Mouse (Mus musculus) cerebellum, adult 9-11 months (tissue): ENCODE measurements around the gene Ms4a15.
A peak's percentile ranks its signal among the peaks of the same experiment; 100 is the strongest.

Experiments
- DNase-seq: peaks from one replicate; pipeline ENCODE4 v3.0.0; 2022

Gene Ms4a15

GRCm38 (mm10) chr19:10959085-10959977 is 33.7 kb downstream of the Ms4a15 start:
- DNase-seq, result peak; percentile 67

DNA sequence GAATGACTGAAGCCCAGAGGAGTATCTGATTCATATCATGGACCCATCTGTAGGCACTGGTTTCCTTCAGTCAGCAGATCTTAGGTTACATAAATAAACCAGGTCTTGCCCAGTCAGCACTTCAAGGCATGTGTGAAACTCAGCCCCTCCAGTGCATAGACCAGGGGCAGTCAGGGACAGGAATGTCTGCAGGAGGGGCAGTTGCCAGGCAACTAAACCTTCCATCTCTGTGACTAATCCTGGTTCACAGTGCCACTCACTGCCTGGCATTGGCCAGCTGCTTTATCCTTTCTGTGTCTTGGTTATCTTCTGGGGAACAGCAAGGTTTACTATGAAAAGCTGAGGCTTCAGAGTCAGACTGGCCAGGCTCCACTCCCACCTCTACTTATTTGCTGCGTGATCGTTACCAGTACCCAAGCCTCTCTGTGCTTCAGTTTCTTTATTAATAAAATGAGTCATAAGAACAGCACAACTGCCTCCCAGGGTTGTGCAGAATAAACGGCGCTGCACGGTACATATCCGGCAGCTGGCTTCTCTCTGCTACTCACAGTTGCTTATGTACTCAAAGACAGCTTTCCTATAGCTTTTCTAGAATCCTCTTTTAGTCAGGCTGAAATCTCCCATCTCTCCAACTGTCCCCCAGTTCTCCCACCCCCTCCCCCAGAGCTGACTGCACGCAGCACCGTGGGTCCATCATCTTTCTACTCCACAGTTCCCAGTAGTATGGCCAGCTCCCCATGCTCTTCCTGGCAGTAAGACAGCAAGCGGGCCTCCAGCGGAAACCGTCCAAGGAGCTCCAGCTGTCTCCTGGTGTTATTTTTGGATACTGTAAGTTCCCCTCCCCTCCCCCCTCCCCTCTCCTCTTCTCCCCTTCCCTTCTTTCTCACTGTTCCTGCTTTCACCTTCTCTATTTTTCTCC is 40.8 kb downstream of the Ms4a15 start:
- DNase-seq, result no peak

DNA sequence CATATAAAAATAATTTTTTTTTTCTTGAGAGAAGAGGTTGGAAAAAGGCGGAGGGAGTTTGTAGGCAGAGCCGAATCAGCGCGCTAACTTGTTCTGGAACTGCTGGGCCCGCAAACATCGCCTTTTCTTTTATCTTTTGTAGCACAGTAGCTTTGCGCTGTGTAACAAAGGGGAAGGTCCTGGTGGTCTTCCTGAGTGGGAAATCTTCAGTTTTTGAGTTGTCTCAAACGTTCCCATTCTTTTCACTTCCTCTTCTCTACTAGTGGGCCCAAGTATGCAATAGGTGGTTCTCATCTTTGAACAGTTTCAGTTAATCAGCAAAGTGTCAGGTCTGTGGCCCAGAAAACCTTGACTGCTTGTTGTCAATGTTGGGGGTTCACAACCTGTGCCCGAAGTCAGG is 43.5 kb downstream of the Ms4a15 start:
- no peak for DNase-seq

GRCm38 (mm10) chr19:10949112-10949511 is 43.9 kb downstream of the Ms4a15 start, which contains the start of gene Ccdc86:
TSS of gene Ccdc86 (minus strand) at chr19:10949266.
- DNase-seq, result peak; percentile 96

DNA sequence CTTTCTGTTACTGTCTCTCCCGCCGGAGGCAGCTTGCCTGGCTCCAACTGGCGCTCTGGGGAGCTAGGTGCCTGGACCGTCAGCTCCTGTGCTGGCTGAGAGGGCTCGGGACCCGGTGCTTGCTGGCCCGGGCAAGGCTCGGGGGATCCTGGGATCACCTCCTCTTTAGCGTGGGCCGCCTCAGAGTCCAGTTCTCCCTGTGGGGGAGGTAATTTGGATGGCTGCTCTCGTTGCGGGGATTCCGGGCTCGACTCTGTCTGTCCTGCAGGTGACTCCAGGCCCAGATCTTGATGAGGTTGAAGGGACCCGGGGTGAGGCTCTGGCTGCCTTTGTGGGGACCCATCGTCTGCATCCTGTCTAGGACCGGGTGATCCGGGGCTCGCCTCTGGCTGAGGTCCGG is 44.6 kb downstream of the Ms4a15 start:
- DNase-seq, result peak; percentile 45

- no peak for DNase-seq
Measured at GRCm38 (mm10) chr19:10947219-10947618, 45.8 kb downstream of the Ms4a15 start.

DNA sequence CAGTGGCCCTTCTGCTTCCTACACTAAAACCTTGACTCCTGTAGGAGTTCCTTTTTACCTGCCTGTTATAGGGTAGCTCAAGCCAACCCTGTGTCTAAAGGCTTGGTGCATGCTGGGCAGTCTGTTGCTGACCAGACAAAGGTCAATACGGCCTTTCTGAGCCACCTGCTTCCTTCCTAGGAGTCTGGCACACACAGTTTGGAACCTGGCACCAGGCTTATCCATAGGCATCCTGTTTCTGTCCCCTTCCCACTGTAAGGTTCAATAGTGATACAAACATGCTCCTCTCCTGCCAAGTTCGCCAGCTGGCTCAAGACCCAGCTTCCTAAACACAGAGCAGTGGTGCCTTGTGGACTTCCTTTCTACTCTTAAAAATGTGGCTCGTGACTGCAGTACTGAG is 46.5 kb downstream of the Ms4a15 start:
- no peak for DNase-seq

- no peak for DNase-seq
Measured at GRCm38 (mm10) chr19:10943955-10944354, 49.1 kb downstream of the Ms4a15 start.

- DNase-seq, result no peak
Measured at GRCm38 (mm10) chr19:10940801-10941457, 52.1 kb downstream of the Ms4a15 start.

DNA sequence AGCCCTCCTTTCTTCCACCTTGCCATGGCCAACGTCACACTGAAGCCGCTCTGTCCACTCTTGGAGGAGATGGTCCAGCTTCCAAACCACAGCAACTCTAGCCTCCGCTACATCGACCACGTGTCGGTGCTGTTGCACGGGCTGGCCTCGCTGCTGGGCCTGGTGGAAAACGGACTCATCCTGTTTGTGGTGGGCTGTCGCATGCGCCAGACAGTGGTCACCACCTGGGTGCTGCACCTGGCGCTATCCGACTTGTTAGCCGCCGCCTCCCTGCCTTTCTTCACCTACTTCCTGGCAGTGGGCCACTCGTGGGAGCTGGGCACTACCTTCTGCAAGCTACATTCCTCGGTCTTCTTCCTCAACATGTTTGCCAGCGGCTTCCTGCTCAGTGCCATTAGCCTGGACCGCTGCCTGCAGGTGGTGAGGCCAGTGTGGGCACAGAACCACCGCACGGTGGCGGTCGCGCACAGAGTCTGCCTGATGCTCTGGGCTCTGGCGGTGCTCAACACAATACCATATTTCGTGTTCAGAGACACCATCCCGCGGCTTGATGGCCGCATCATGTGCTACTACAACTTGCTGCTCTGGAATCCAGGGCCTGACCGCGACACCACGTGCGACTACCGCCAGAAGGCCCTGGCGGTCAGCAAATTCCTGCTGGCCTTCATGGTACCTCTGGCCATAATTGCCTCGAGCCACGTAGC is 52.8 kb downstream of the Ms4a15 start:
- DNase-seq, result peak; percentile 87

GRCm38 (mm10) chr19:10938771-10939170 is 54.3 kb downstream of the Ms4a15 start:
- no peak for DNase-seq

GRCm38 (mm10) chr19:10937110-10937563 is 55.9 kb downstream of the Ms4a15 start, which contains the start of gene Ptgdr2:
TSS of gene Ptgdr2 (plus strand) at chr19:10937160.
- no peak for DNase-seq

- no peak for DNase-seq
Measured at GRCm38 (mm10) chr19:10936077-10936476, 57.0 kb downstream of the Ms4a15 start.

- no peak for DNase-seq
Measured at GRCm38 (mm10) chr19:10935029-10935428, 58.0 kb downstream of the Ms4a15 start.

DNA sequence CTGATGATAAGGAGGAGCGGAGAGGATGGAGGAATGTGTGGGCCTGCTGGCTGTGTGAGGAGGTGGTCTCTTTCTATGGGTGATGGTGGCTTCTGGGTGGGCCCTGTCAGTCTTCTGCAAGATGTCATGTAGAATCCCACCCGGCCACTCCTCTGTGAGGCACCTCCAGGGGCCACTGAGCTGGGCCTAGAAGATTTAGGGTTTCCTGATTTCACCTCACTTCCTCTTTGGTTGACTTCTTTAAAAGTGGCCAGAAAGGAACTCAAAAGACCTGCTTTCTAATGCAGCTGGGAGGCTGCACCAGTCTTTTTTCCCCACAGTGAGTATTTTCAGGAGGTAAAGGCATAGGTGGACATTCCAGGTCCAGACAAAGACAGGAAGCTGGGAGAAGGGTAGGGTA is 62.4 kb downstream of the Ms4a15 start:
- DNase-seq, result no peak
